Mouse (Mus musculus): Measurements from ENCODE around the gene Irgq.
"Not testable (repeated sequence)": the region's sequence is repeated elsewhere in the genome, so short reads cannot be mapped to it uniquely, and the experiment has no call there.

The Irgq gene

DNA sequence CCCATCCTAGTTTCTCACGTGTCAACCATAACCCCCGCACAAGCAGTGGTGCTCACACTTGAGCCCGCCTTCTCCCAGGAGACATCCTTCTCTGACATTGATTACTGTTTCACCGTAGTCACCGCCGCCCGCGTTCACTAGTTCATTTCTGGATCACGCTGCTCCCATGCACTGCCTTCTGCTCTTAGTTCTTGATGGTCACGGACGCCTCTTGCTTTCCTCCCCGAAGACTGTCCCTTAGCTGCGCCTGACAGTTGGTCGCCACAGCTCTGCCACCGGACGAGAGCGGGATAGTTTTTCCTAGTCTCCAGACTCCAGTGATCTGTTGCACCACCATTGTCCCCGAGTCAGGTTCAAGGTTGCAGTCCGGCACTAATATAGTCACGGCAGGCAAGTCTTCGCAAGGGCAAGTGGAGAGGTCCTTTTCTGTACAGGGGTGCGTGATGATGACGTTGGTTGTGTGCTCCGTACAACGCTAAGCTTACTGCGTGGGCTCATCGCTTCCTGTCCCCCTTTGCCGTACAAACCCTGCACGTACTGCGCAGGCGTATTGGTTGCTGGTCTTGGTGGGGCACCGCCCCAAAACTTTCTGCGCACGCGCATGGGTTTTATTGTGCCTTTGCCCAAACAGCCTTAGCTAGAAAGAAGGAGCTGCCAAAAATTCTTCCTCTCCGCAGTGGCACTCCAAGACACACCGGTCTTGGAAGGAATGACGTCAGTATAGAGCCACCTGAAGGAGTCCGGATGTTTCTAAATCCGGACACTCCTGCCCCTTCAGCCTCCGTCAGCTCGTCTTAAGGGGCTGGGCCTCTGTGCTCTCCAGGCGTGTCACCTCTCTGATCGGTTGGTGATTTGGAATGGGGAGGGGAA, at the start of gene Irgq:
Gene Irgq, plus strand, starts transcription at position 628 of the 870 bp plus-strand sequence.
- in situ Hi-C loops (cut with MseI, MboI), result no loop called here

- in situ Hi-C loops (cut with MseI, MboI), result no loop called here
Observed at GRCm38 (mm10) chr7:24480986-24481473, 49.5 kb upstream of the Irgq start.

DNA sequence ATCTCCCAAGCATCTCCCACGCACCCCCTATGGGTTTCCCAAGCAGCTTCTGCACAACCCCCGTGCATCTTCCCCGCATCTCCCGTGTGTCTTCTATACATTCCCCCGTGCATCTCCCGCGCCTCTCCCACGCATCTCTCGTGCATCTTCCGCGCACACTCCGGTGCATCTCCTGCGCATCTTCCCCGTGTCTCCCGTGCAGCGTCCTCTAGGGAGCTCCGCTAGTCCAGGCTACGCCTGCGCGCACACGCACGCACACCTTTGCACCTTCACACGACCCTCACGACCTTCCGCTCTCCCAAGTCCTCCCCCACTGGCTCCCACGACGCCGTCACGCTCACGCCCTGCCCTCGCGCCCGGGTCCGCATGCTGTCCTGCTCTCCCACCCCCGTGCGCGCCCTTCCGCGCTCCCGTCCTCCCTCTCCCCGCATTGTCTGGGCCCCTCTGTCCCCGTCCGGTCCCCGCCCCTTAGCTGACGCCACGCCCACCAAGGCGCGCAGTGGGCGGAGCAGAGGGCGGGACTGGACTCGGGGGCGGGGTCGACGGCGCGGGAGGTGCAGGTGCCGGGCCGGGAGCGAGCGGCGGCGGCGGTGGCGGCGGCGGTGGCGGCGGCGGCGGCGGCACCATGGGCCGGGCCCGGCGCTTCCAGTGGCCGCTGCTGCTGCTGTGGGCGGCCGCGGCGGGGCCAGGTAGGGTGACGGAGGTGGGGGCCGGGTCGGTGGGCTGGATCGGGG, 48.8 kb upstream of the Irgq start, which contains the start of gene Cadm4:
Gene Cadm4, plus strand, starts transcription at position 550 of the 734 bp plus-strand sequence.
- in situ Hi-C loops (cut with MseI, MboI), result no loop called here

GRCm38 (mm10) chr7:24482208-24483020, 48.1 kb upstream of the Irgq start:
- in situ Hi-C loops (cut with MseI, MboI), result no loop called here

DNA sequence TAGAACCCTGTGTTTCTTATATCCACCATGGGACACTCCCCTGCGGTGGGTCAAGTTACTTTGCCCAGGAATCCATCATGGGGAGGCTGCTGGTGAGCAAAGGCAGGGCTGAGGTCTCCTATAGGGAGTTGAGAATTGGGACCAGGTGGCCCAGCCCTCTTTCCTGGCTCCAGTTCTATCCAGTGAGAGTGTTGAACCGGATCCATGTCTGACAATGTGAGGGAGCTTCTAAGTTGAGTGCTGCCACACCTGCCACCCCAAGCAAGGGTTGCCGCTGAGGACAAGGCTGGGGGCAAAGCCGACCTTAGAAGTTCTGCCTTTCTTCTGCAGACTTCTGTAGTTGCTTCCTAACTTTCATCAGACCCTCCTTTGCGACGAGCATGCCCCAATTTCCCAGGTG, 47.2 kb upstream of the Irgq start:
- in situ Hi-C loops (cut with MseI, MboI), result not testable (repeated sequence)

DNA sequence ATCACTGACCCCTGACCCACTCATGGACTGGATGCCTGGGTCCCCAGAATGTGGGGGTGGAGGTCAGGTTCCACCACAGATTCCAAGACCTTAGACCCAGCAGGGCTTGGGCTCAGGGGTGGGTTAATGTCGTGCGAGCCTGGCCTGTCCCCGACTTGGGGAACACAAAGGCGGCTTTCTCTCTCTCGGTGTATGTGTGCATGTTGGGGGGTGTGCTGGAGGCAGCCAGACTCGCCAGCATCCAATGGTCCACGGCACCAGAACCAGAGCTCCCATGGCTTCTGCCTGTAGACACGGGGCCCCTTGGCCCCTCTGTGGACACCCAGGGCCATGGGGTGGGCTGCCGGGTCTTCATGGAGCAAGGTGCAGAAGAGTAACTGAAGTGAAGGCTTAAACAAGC, 45.0 kb upstream of the Irgq start:
- in situ Hi-C loops (cut with MseI, MboI), result no loop called here

- in situ Hi-C loops (cut with MseI, MboI), result no loop called here
Observed at GRCm38 (mm10) chr7:24486654-24487130, 43.8 kb upstream of the Irgq start.

DNA sequence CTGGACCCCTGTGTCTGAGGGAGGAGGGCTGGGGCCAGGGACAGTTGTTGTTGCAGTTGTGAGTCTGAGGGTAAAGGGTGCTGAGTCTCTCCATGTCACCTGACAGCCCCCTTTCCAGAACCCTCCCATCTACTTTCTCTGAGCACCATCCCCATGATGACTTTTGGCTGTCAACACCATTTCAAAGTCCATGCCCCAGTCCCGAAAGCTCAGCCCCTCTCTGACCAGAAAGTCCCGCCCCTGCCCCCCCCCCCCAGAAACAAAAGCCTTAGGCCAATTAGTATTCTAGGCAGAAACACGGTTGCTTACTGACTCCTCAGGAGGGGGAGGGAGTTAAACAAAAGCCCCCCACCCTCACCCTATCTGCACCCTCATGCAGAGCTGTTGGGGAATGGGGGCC, 43.1 kb upstream of the Irgq start:
- in situ Hi-C loops (cut with MseI, MboI), result no loop called here

- in situ Hi-C loops (cut with MseI, MboI), result no loop called here
Observed at GRCm38 (mm10) chr7:24488303-24488702, 42.2 kb upstream of the Irgq start.

- in situ Hi-C loops (cut with MseI, MboI), result no loop called here
Observed at GRCm38 (mm10) chr7:24499856-24500577, 30.5 kb upstream of the Irgq start.

DNA sequence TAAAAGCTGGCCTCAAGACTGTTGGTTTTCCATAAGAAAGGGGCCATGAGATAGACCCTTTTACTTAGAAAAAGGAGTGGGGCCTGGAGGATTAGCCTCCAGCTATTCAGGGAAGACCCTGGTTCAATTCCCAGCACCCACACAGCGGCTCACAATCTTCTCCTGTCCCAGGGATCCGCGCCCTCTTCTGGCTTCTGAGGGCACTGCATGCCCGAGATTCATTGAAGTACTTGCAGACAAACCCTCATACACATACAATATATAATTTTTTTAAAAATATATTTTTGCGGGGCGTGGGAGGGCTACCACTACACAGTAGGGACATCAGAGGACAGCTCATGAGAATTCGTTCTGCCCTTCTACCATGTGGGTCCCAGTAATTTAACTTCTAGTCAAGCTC, 29.6 kb upstream of the Irgq start:
- in situ Hi-C loops (cut with MseI, MboI), result no loop called here

- in situ Hi-C loops (cut with MseI, MboI), result no loop called here
Observed at GRCm38 (mm10) chr7:24501492-24501891, 29.0 kb upstream of the Irgq start.

DNA sequence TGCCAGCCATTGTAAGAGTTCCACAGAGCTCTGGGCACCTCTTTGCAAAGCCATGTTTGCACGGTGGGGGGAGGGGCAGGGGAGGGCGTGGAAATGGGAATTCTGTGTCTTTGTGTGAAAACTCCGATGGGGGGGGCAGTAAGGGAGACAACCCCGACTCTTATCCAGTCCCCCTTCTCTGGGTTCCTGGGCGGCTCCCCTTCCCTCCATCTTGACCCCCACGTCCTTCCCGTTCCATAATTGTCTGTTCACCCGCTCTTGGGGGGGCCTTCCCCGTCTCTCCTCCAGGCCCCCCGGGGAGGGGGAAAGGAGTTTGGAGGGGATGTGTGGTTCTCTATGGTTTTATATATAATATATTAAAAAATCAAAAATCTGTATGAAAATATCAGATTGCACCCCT, 26.5 kb upstream of the Irgq start:
- in situ Hi-C loops (cut with MseI, MboI), result no loop called here

GRCm38 (mm10) chr7:24504868-24505267, 25.6 kb upstream of the Irgq start:
- in situ Hi-C loops (cut with MseI, MboI), result no loop called here

GRCm38 (mm10) chr7:24505447-24506064, 24.9 kb upstream of the Irgq start:
- in situ Hi-C loops (cut with MseI, MboI), result no loop called here

- in situ Hi-C loops (cut with MseI, MboI), result no loop called here
Observed at GRCm38 (mm10) chr7:24506065-24506459, 24.4 kb upstream of the Irgq start.

GRCm38 (mm10) chr7:24506476-24506837, 24.0 kb upstream of the Irgq start:
- in situ Hi-C loops (cut with MseI, MboI), result no loop called here

- in situ Hi-C loops (cut with MseI, MboI), result no loop called here
Observed at GRCm38 (mm10) chr7:24506838-24507725, 23.4 kb upstream of the Irgq start, which contains the start of gene Zfp428. Gene Zfp428 (plus strand): TSS chr7:24507006.

DNA sequence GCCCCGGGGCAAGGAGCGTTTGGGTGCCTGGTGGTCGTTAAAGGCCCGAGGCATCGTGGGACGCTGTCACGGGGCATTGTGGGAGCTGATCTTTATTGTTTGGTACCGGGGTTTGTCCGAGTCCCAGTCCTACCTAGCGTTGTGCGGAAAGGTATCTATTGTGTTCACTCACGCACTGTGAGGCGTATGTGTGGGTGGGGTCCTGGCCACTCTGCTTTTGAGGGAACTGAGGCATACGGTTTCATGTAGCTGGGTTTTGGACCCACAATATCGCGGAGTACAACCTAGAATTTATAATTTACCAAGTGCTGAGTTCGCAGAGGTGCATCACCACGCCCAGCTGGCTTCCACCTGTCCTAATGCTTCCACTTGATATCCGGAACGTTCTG, 22.8 kb upstream of the Irgq start:
- in situ Hi-C loops (cut with MseI, MboI), result no loop called here

GRCm38 (mm10) chr7:24512355-24512754, 18.1 kb upstream of the Irgq start, which contains the start of gene AC161166.1:
Gene AC161166.1 (minus strand): TSS chr7:24512455.
- in situ Hi-C loops (cut with MseI, MboI), result no loop called here
